ENCODE assay signal across 9 mouse cellular contexts in the genomic region with DNA sequence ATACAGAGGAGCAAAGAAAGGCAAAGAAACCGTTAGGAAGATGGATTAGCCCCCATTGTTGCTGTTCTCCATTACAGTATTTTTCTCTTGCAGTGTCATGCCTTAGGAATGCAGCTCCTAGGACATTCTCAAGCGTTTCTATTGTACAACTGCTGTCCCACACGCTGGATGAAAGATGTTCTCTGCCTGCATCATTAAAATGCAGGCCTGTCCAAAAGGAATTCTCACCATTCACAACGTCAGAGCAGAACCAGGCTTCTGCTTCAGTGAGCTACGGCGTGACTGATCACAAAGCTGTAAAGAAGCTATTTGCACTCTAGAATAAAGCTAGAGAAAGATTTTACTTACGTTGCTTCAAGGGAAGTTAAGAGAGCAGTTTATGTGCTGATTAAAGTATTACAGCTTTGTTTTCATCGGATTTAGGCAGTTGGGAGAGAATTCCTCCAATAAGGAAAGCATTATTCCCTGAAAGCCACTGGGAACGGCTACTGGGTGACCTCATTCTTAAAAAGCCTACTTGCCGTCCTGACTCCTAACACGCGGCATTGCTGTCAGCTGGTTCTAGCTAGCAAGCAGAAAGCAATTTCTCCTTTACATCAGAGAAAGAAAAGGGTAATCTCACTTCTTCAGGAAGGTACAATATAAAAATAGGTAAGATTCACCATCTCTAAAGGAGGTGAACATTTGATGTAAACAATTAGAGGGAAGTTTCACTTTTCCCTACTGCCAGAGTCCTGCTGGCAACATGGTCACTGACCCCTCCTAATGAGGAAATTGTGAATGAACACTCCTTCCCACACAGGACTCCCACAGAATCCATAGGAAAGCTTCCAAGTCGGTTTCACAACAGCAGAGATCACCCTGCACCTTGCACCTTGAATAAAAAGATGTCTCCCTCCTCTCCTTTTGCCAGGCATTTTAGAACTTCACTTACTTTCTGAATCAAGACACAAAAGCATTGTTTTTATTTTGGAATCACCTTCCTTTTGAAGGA. TPM values are rescaled to one million over a fixed set of nuclear protein-coding genes. Genes with fewer than 3 reads are reported as not detected.
A peak's percentile ranks its signal among the peaks of the same experiment; 100 is the strongest.
DNase-seq lines count a peak whose midpoint lies in the region; ATAC-seq lines count a peak whose summit lies in the region.
"Had no signal": no experiment of that assay in that cellular context is flagged by ENCODE, and none has a peak within 500 bp of the region (broad histone marks: within the 10 kb centered on the region; RNA-seq: fewer than 3 reads in every experiment).

No protein-coding gene starts in this region.

- H3K4me2 ChIP-seq in forebrain, embryonic 14.5 days (ENCODE audit: low read length): no peak overlapping the region

- intact Hi-C loops in heart, postnatal 14 days (cut with DNase I): loop anchor here (5.0 kb wide), 1 partner anchor 52 kb away; a partner anchor contains a TSS

- DNase-seq in heart, adult 11 months: peak; percentile 74
- no peak for DNase-seq in heart, postnatal 14 days
- DNase-seq in NIH3T3 (ENCODE audit: low read depth): peak; percentile 55
- peak; percentile 78 for DNase-seq in forebrain, embryonic 14.5 days (ENCODE audit: low spot score)
- DNase-seq in midbrain, embryonic 10.5 days (ENCODE audit: low spot score): peak; percentile 23
- DNase-seq in urinary bladder, postnatal 4 days (ENCODE audit: low spot score in 2 of 2): no peak
- DNase-seq in thymus, postnatal 0 days (ENCODE audit: low spot score): no peak
- DNase-seq in left cerebral cortex, adult 18-20 months (ENCODE audit: low spot score in 2 of 2): no peak
- DNase-seq: spleen, adult 18-20 months had no signal

- peaks cover 15% of the 10 kb centered on the region; the same call in 1 of the 2 replicates for H3K4me1 ChIP-seq in forebrain, embryonic 14.5 days (ENCODE audit: control insufficient read depth, insufficient read depth, low read length)
- peaks cover 31% of the 10 kb centered on the region for H3K4me1 ChIP-seq in midbrain, embryonic 10.5 days

- peak; percentile 89 for ATAC-seq in forebrain, embryonic 14.5 days

- no peaks in the 10 kb centered on the region for H3K9me3 ChIP-seq in forebrain, embryonic 14.5 days (replicated peaks; ENCODE audit: control insufficient read depth, low read length)
- H3K9me3 ChIP-seq in midbrain, embryonic 10.5 days (replicated peaks): no peaks in the 10 kb centered on the region

- peak overlapping the region; percentile 52 for H3K27ac ChIP-seq in forebrain, embryonic 14.5 days (ENCODE audit: low read depth, low read length)
- H3K27ac ChIP-seq in midbrain, embryonic 10.5 days (replicated peaks): peak overlapping the region; percentile 84

- H3K4me3 ChIP-seq in forebrain, embryonic 14.5 days (ENCODE audit: low read depth, low read length): no peak overlapping the region
- H3K4me3 ChIP-seq in midbrain, embryonic 10.5 days: peak overlapping the region; percentile 23; the same call in 1 of the 2 replicates

- peaks cover 67% of the 10 kb centered on the region for H3K36me3 ChIP-seq in forebrain, embryonic 14.5 days (ENCODE audit: control insufficient read depth, insufficient read depth, low read length)
- H3K36me3 ChIP-seq in midbrain, embryonic 10.5 days: peaks cover 83% of the 10 kb centered on the region

- no peak overlapping the region; the same call in 1 of the 2 replicates for H3K9ac ChIP-seq in forebrain, embryonic 14.5 days (ENCODE audit: low read length)

- 4% methylated on average over 13 of the region's 13 CpGs for WGBS in forebrain, embryonic 14.5 days
- WGBS in midbrain, embryonic 10.5 days: 32% methylated on average over 13 of the region's 13 CpGs

- H3K27me3 ChIP-seq in forebrain, embryonic 14.5 days (replicated peaks; ENCODE audit: control insufficient read depth, insufficient read depth, low read length): no peaks in the 10 kb centered on the region
- no peaks in the 10 kb centered on the region for H3K27me3 ChIP-seq in midbrain, embryonic 10.5 days (ENCODE audit: low read depth, poor library complexity, severe bottlenecking)

RNA-seq across cellular contexts. Expression of a gene that starts 51.9 kb away (rescaled TPM):
- total RNA-seq in heart, postnatal 14 days (2021): 100 to 1,000 TPM; 134 to 138 TPM
- polyA plus RNA-seq in forebrain, embryonic 14.5 days (2014; fragmentation: Nextera tagmentation; extraction: Ambion mirVana): 101 and 132 TPM in 2 replicates
- polyA plus RNA-seq in midbrain, embryonic 10.5 days (2016; fragmentation: Nextera tagmentation; extraction: Ambion mirVana): 63.4 and 82.4 TPM in 2 replicates
- polyA plus RNA-seq in thymus, postnatal 0 days (2015; fragmentation: Nextera tagmentation; extraction: Ambion mirVana): 9.8 and 10.5 TPM in 2 replicates
- 100 to 1,000 TPM; 429 to 451 TPM for total RNA-seq in left cerebral cortex, adult 18-20 months (2021)

Comparison
In these comparisons a context has a peak if more than half of its experiments do, and no peak if none do; other contexts are left out.
1. DNase-seq: peak in heart, adult 11 months (single experiment), NIH3T3 (single experiment), forebrain, embryonic 14.5 days (single experiment) and midbrain, embryonic 10.5 days (single experiment); none in heart, postnatal 14 days (0 of 2), urinary bladder, postnatal 4 days (0 of 2), thymus, postnatal 0 days (single experiment) and left cerebral cortex, adult 18-20 months (0 of 2).